Mouse (Mus musculus) lung, adult 2 months (tissue): Measurements from ENCODE around the gene Col5a1. TPM values are rescaled to one million over a fixed set of nuclear protein-coding genes. Genes with fewer than 3 reads are reported as not detected.
A peak's percentile ranks its signal among the peaks of the same experiment; 100 is the strongest.

Experiments
- DNase-seq: peaks from one replicate; pipeline ENCODE4 v3.0.0; 2022
- H3K4me1 ChIP-seq: fragments of 200-500 bp; 2 replicates; pipeline ENCODE4 v1.6.1; 2011; ENCODE audit warnings: low read length; ENCODE audit not compliant: control insufficient read depth, insufficient read depth
- H3K4me3 ChIP-seq: fragments of 200-500 bp; replicated peaks from 2 replicates; pipeline ENCODE3; 2011; ENCODE audit warnings: low read depth, mild to moderate bottlenecking, control low read depth, low read length; ENCODE audit errors: extremely low read depth
- CTCF ChIP-seq: fragments of 200-500 bp; IDR thresholded peaks from 2 replicates; pipeline ENCODE4 v1.5.1; 2011; ENCODE audit warnings: mild to moderate bottlenecking, low read length, control low read depth; ENCODE audit not compliant: insufficient read depth
- POLR2A ChIP-seq: fragments of 200-500 bp; IDR thresholded peaks from 2 replicates; pipeline ENCODE4 v1.6.1; 2011; ENCODE audit warnings: low read depth, mild to moderate bottlenecking, control low read depth, low read length, borderline replicate concordance; ENCODE audit errors: extremely low read depth
- WGBS: fragments of 180-500 bp; shearing (Covaris S2); methylation state at CpG from one replicate; pipeline ENCODE4 v1.1.7; 2018; 5-methylcytosine and 5-hydroxymethylcytosine counted together
- polyA plus RNA-seq: library from polyadenylated mRNA; depleted of rRNA; stranded (reverse); fragments of >200 nt; gene quantifications from 2 replicates; pipeline ENCODE4 v1.2.3, GENCODE M21; 2012

Gene Col5a1
- polyA plus RNA-seq, 1 experiment, result 18.8 TPM

DNA sequence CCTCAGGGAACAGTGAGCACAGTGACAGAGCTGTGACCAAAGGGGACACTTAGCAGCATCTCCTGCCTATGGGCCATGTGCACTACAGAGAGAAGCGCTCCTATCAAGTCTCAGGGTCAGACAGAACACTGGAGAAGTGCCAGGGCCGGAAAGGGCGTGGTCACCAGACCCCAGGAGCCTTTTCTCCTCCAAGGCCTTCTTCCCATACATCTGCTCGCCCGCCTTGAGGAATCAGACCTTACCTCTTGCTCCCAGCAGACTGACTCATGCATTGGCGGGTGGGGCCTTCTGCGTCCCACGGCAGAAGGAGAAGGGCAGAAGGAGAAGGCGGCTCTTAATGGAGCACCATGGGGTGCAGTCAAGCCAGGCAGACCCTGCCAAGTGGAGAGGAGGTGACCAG is 145.6 kb downstream of the Col5a1 start:
- DNase-seq, result no peak
- H3K4me3 ChIP-seq, result no peak overlapping the region
- WGBS, result 64% methylated on average over 9 of the region's 9 CpGs
- no peak for TF ChIP-seq POLR2A
- no peak for TF ChIP-seq CTCF
- no peaks in the 10 kb centered on the region for H3K4me1 ChIP-seq

DNA sequence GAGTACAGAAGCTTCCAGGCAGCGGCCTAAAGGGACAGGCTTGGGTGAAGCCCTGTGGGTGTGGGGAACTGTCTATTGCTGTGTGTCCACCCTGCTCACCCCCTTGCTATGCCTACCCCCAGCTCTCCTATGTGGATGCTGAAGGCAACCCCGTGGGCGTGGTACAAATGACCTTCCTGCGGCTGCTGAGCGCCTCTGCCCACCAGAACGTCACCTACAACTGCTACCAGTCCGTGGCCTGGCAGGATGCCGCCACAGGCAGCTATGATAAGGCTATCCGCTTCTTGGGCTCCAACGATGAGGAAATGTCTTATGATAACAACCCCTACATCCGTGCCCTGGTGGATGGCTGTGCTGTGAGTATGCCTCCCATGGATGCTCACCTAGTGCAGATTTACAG is 146.2 kb downstream of the Col5a1 start:
- WGBS, result 86% methylated on average over 11 of the region's 11 CpGs
- DNase-seq, result no peak
- TF ChIP-seq CTCF, result no peak
- TF ChIP-seq POLR2A, result no peak
- Histone ChIP-seq H3K4me3 (no peak overlapping the region), H3K4me1 (no peaks in the 10 kb centered on the region)

DNA sequence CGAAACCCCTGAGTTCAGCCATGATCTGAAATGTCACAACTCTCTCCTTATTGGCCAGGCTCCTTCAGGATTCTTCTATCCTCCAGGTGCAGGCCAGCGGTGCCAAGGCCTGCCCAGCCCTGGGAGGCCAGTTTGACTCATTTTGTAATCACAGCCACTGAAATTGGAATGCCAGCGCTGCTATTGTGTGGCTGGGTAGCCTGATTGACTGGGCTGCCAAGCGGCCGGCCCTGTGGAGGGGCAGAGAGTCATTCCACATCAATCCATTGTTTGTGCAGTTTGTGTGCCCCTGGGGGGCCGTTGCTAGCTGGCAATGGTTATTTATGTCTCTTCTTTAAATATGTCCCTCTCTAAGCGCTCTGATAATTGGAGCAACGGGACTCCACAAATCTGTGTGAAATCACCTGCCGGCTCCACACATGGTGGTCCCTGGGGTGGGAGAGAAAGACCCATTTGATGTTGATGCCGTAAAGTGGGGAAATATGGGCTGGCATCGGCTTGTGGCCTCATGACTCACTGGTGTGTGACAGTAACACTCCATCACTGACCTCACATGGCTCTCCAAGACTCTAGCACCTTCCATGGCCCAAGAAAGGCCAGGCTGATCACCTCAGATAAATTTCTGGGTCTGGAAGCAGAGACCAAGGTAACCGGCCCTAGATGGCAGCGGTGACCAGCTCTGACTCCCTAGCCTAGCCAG is 147.9 kb downstream of the Col5a1 start:
- WGBS, result 86% methylated on average over 13 of the region's 13 CpGs
- no peak for DNase-seq
- H3K4me1 ChIP-seq, result no peaks in the 10 kb centered on the region
- H3K4me3 ChIP-seq, result no peak overlapping the region
- no peak for TF ChIP-seq CTCF
- no peak for TF ChIP-seq POLR2A

DNA sequence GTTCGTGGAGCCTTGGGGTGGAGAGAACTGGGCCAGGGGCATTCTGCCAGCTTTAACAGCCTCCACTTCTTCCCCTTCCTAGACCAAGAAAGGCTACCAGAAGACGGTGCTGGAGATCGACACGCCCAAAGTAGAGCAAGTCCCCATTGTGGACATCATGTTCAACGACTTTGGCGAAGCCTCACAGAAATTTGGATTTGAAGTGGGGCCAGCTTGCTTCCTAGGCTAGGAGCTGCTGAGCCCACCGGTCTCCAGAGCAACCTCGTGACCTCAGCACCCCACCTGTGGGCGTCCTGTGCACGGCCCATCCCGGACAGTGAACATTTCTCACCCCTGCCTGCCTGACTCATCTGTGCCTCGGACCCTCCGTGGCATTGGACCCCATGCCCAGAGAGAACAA is 150.6 kb downstream of the Col5a1 start:
- 71% methylated on average over 13 of the region's 13 CpGs for WGBS
- peak; percentile 9 for DNase-seq
- H3K4me3 ChIP-seq, result no peak overlapping the region
- H3K4me1 ChIP-seq, result no peaks in the 10 kb centered on the region
- no peak for TF ChIP-seq POLR2A
- TF ChIP-seq CTCF, result no peak

DNA sequence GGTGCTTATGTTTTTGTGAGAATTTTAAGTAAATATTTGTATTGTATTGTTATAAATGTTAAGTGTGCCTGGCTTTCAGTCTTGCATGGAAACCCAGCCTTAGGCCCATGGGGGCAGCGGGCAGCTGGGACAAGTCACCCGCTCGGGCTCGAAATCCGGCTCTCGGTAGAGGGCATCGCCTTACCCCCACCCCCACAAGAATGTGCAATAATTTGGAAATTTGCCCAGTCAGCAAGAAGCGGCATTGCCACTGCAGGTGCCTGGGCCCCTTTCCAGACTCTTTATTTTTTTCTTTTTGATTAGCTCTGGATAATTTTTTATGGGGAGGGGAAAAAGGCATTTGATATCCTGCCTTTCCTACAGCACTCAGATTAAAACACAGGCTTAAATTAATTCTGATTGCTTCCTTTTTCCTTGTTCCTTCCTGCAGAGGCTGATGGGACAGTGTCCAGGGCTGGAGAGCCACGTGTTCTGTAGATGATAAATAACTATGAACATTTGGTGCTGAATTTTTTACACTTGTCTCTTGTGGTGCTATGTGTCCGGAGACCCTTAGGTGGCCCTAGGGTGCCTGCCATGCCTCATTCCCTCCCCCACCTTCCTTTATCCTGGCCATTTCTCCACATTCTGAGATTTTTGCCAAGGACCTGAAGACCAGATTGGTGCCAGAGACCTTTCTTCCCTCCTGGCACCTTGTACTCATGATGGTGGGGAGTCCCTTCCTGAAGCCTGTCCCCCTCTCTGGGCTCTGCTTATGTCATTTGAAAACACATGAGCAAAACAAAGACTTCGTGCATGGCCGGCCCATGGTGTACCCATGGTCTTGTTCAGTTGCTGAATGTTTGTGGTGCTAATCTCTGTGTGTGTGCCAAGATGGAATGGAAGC is 151.5 kb downstream of the Col5a1 start:
- peak; percentile 26 for DNase-seq
- no peak overlapping the region for H3K4me3 ChIP-seq
- TF ChIP-seq CTCF (no peak), POLR2A (no peak)
- H3K4me1 ChIP-seq, result no peaks in the 10 kb centered on the region
- WGBS, result 26% methylated on average over 12 of the region's 12 CpGs

DNA sequence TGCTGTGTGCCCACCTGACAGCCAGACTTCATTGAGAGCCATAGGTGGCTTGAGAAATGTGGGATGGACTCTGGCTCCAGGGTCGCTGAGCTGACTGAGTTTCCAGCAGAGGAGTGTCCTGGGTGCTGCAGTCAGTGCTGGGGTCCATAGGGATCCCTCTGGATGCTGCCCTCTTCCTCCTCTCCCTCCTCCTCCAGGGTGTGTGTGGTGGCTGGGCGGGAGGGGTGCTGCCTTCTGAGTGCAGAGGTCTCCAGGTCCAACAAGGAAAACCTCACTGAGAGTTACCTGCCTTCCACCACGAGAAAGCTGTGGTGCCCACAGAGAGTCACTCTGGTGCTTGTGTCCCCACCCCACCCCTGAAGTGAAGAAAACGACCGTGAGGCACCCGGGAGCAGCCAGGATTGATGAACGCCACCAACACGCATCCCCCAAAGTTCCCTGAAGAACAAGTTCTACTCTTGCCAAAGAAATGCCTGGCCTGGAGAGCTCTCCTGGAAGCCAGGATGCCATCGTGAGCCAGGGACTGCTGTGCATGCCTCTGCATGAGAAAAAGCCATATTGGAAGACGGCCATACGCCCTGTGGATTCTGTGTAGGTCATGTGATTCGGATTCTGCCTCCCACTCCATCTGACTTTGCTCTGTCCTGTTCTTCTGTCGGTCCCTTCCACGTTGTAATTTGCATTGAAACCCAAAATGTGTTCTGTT is 152.3 kb downstream of the Col5a1 start:
- H3K4me1 ChIP-seq, result no peaks in the 10 kb centered on the region
- WGBS, result 72% methylated on average over 14 of the region's 14 CpGs
- no peak overlapping the region for H3K4me3 ChIP-seq
- DNase-seq, result no peak
- TF ChIP-seq POLR2A (no peak), CTCF (no peak)

DNA sequence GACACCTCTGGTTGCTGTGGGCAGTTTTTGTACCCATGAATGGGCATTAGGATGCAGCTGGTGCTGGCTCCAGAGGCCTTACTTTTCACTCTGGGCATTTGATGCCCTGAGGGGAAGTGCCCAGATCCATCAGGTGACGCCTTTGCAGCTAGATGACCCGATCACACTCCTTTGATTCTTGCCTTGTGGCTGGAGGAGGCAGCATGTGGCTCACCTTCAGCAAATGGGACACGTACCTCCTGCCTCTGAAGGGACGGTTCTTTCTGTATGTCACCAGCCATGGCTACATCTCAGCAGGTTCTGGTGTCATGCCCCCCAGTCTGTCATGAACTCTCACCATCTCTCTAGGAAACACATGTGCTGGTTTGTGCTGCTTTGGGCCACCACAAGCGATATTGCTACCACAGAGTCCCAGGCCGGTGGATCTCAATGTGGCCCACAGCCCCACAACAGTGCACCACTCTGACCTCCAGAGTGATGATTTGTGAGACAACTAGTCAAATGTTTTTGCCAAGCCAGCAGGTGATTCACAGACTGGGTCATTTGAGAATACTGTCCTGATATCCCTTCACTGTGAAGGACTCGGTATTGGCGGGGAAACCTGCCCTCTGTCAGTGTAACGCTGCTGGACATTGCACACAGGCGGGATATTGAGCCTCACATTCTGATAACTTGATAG is 153.6 kb downstream of the Col5a1 start:
- Histone ChIP-seq H3K4me1 (no peaks in the 10 kb centered on the region), H3K4me3 (no peak overlapping the region)
- DNase-seq, result no peak
- WGBS, result 92% methylated on average over 10 of the region's 10 CpGs
- TF ChIP-seq CTCF (no peak), POLR2A (no peak)

DNA sequence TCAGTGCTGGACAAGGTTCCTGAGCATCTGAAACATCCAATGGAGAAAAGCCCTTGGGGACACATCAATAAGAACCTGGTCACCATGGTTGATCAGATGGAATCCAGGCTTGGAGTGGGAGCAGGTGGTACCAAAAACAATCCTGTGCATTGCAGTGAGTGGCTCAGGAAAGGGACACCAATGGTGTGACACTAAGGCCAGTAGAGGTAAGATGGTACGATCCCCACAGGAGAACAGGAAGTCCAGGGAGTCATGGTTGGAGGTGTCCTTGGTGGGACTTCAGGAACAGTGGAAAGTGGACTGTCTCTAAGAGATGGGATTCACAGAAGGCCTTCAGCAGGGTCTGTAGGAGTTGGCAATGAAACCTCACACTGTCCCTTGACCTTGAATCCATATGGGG is 154.2 kb downstream of the Col5a1 start:
- Histone ChIP-seq H3K4me1 (no peaks in the 10 kb centered on the region), H3K4me3 (no peak overlapping the region)
- WGBS, result 97% methylated on average over 1 of the region's 1 CpGs
- TF ChIP-seq CTCF, result no peak
- no peak for TF ChIP-seq POLR2A
- DNase-seq, result no peak

DNA sequence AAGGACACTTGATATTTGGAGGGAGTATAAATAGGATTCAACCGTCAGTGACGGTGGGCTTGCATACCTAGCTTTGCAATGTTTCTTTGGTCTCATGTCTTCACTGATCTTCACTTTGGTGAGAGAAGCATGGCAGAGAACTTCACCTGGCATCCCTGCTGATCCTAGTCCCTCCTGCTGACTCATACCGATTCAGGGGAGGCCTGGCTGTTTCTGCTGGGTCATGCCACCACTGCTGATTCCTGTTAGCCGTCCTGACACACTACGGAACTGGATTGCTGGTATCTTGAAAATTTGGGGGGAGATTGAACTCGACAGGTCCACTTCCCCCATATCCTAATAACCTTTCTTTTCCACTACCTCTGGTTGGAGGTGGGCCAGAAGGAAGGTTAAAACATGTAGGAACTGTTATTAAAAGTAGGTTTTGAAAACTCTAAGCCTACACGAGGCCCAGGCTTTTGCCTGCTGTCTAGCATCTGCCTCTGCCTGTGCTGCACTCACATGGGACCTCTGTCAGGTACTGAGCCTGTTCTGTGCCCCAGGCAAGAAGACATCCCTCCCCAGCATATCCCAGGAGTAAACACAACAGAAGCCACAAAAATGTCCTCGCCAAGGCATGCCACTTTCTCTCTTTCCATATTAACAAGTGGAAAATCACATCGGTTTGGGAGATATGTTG is 158.8 kb downstream of the Col5a1 start:
- TF ChIP-seq POLR2A (no peak), CTCF (no peak)
- no peaks in the 10 kb centered on the region for H3K4me1 ChIP-seq
- 79% methylated on average over 9 of the region's 9 CpGs for WGBS
- H3K4me3 ChIP-seq, result no peak overlapping the region
- no peak for DNase-seq
